Mouse (Mus musculus): ENCODE measurements around the gene Lnpep.

Lnpep gene

GRCm38 (mm10) chr17:17491622-17492001 lies 133.2 kb downstream of the Lnpep start:
- no peak for DNase-seq

GRCm38 (mm10) chr17:17490820-17491621 lies 133.8 kb downstream of the Lnpep start:
- peak; percentile 12 for DNase-seq

- no peak for DNase-seq
These were observed 139.1 kb downstream of the Lnpep start for GRCm38 (mm10) chr17:17485789-17486188.

Data from kidney, adult 18-20 months (tissue).